Mouse (Mus musculus): ENCODE results near the gene Prune1.

DNA sequence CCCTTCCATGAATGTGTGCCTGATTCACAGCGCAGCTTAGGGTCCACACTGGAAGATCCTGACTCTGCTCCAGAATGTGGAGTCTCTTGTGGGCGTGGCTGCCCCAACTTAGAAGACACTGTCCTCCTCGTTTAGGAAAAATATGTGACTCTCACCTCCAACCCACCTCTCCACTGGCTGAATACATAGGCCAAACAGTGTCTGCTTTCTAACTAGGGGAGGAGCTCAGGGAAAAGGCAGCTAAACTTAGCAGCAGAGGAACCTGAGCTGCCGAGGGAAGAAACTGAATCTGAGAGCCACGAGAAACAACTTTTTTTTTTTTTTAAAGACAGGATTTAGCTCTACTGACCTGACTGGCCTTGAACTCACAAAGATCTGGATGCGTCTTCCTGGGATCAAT, 6.7 kb downstream of the Prune1 start:
- TF ChIP-seq CTCF (IDR thresholded peaks at IDR 0.05; ENCODE audit: control insufficient read depth, insufficient read depth, insufficient replicate concordance, low read depth, low read length) (no peak), POLR2A (IDR thresholded peaks at IDR 0.05; ENCODE audit: control insufficient read depth, low read depth, low read length) (no peak)

Measured in testis, adult 2 months (tissue).